Mouse (Mus musculus) heart, embryonic 13.5 days (tissue): ENCODE measurements around the gene Aicda. TPM values are rescaled to one million over a fixed set of nuclear protein-coding genes. Genes with fewer than 3 reads are reported as not detected.
A peak's percentile ranks its signal among the peaks of the same experiment; 100 is the strongest.
"Not testable (repeated sequence)": the region's sequence is repeated elsewhere in the genome, so short reads cannot be mapped to it uniquely, and the experiment has no call there.

ENCODE experiments used
- ATAC-seq: fragments of 200-750 bp; cut with Nextera tagmentation; 2 replicates; pipeline ENCODE4 v1.8.0; 2017; ENCODE audit warnings: moderate TSS enrichment; ENCODE audit not compliant: insufficient number of reproducible peaks, low FRiP score, low TSS enrichment; ENCODE audit errors: extremely low read depth
- H3K27ac ChIP-seq: fragments of 300-500 bp; sonication (generic); replicated peaks from 2 replicates; pipeline ENCODE4 v1.5.1; 2015; ENCODE audit warnings: moderate library complexity, mild to moderate bottlenecking, inconsistent platforms
- H3K27me3 ChIP-seq: fragments of 300-500 bp; sonication (generic); replicated peaks from 2 replicates; pipeline ENCODE4 v1.6.1; 2015; ENCODE audit warnings: mild to moderate bottlenecking, inconsistent platforms
- H3K36me3 ChIP-seq: fragments of 300-500 bp; sonication (generic); 2 replicates; pipeline ENCODE4 v1.6.1; 2015; ENCODE audit warnings: mild to moderate bottlenecking, inconsistent platforms
- H3K4me1 ChIP-seq: fragments of 300-500 bp; sonication (generic); 2 replicates; pipeline ENCODE4 v1.6.1; 2015; ENCODE audit warnings: inconsistent platforms
- H3K4me2 ChIP-seq: fragments of 300-500 bp; sonication (generic); 2 replicates; pipeline ENCODE4 v1.6.1; 2015; ENCODE audit warnings: inconsistent platforms, mild to moderate bottlenecking, moderate library complexity
- H3K4me3 ChIP-seq: fragments of 300-500 bp; sonication (generic); 2 replicates; pipeline ENCODE4 v1.5.1; 2015; ENCODE audit warnings: moderate library complexity, mild to moderate bottlenecking, inconsistent platforms
- H3K9ac ChIP-seq: fragments of 300-500 bp; sonication (generic); 2 replicates; pipeline ENCODE4 v1.6.1; 2015; ENCODE audit warnings: inconsistent platforms, mild to moderate bottlenecking, moderate library complexity
- H3K9me3 ChIP-seq: fragments of 300-500 bp; sonication (generic); 2 replicates; pipeline ENCODE4 v1.6.1; 2016; ENCODE audit warnings: inconsistent platforms
- WGBS: fragments of 180-500 bp; shearing (Covaris S2); methylation state at CpG from one replicate; pipeline ENCODE4 v1.1.7; 2015; ENCODE audit warnings: mixed read lengths; 5-methylcytosine and 5-hydroxymethylcytosine counted together
- polyA plus RNA-seq: library from polyadenylated mRNA; unstranded; fragments of >200 nt; fragmentation: Nextera tagmentation; extraction: Ambion mirVana; gene quantifications from 2 replicates; pipeline ENCODE4 v1.2.1, GENCODE M21; 2015

Gene Aicda
- polyA plus RNA-seq, 1 experiment from 2014 or later, result not detected

- no peaks in the 10 kb centered on the region for H3K27me3 ChIP-seq
Measured at GRCm38 (mm10) chr6:122527596-122527995, 26.0 kb upstream of the Aicda start.

GRCm38 (mm10) chr6:122528136-122528535 is 25.5 kb upstream of the Aicda start:
- Histone ChIP-seq H3K27me3 (no peaks in the 10 kb centered on the region), H3K9me3 (no peaks in the 10 kb centered on the region), H3K9ac (no peak overlapping the region), H3K4me3 (no peak overlapping the region), H3K36me3 (no peaks in the 10 kb centered on the region), H3K4me1 (0 out of 2 replicates have a peak, but pooled peaks cover 4% of the 10 kb centered on the region), H3K4me2 (no peak overlapping the region), H3K27ac (no peak overlapping the region)
- ATAC-seq, result no peak
- 82% methylated on average over 11 of the region's 11 CpGs for WGBS

More at GRCm38 (mm10) chr6:122527596-122527995, 26.0 kb upstream of the Aicda start:
- 20% methylated on average over 12 of the region's 12 CpGs for WGBS
- no peaks in the 10 kb centered on the region for H3K4me1 ChIP-seq
- H3K4me2 ChIP-seq, result peak overlapping the region; percentile 16; the same call in 1 of the 2 replicates
- no peaks in the 10 kb centered on the region for H3K36me3 ChIP-seq
- no peak overlapping the region for H3K27ac ChIP-seq
- no peak for ATAC-seq
- H3K9ac ChIP-seq, result no peak overlapping the region
- H3K9me3 ChIP-seq, result no peaks in the 10 kb centered on the region
- H3K4me3 ChIP-seq, result no peak overlapping the region

- no peak overlapping the region for H3K27ac ChIP-seq
Measured at GRCm38 (mm10) chr6:122531466-122532174, 22.0 kb upstream of the Aicda start.

GRCm38 (mm10) chr6:122532883-122533302 is 20.7 kb upstream of the Aicda start:
- no peaks in the 10 kb centered on the region for H3K9me3 ChIP-seq
- WGBS, result 11% methylated on average over 4 of the region's 4 CpGs
- H3K4me3 ChIP-seq, result peak overlapping the region; percentile 18
- H3K27me3 ChIP-seq, result no peaks in the 10 kb centered on the region
- H3K4me1 ChIP-seq, result 0 out of 2 replicates have a peak, but pooled peaks cover 4% of the 10 kb centered on the region
- H3K27ac ChIP-seq, result no peak overlapping the region
- no peak; the same call in 1 of the 2 replicates for ATAC-seq
- peak overlapping the region; percentile 21; the same call in 1 of the 2 replicates for H3K9ac ChIP-seq
- peak overlapping the region; percentile 58 for H3K4me2 ChIP-seq
- H3K36me3 ChIP-seq, result no peaks in the 10 kb centered on the region

More at GRCm38 (mm10) chr6:122531466-122532174, 22.0 kb upstream of the Aicda start:
- 65% methylated on average over 8 of the region's 8 CpGs for WGBS
- Histone ChIP-seq H3K9ac (no peak overlapping the region), H3K36me3 (no peaks in the 10 kb centered on the region), H3K4me3 (no peak overlapping the region), H3K4me2 (no peak overlapping the region), H3K4me1 (0 out of 2 replicates have a peak, but pooled peaks cover 4% of the 10 kb centered on the region), H3K27me3 (no peaks in the 10 kb centered on the region), H3K9me3 (no peaks in the 10 kb centered on the region)
- no peak for ATAC-seq

GRCm38 (mm10) chr6:122534032-122534431 is 19.6 kb upstream of the Aicda start:
- H3K4me2 ChIP-seq, result no peak overlapping the region
- H3K4me3 ChIP-seq, result no peak overlapping the region
- no peaks in the 10 kb centered on the region for H3K36me3 ChIP-seq
- 58% methylated on average over 3 of the region's 3 CpGs for WGBS
- ATAC-seq, result no peak
- no peaks in the 10 kb centered on the region for H3K27me3 ChIP-seq
- H3K27ac ChIP-seq, result no peak overlapping the region
- H3K4me1 ChIP-seq, result 0 out of 2 replicates have a peak, but pooled peaks cover 4% of the 10 kb centered on the region
- no peak overlapping the region for H3K9ac ChIP-seq
- H3K9me3 ChIP-seq, result no peaks in the 10 kb centered on the region

GRCm38 (mm10) chr6:122539564-122539963 is 14.0 kb upstream of the Aicda start:
- H3K9ac ChIP-seq, result no peak overlapping the region
- ATAC-seq, result no peak
- H3K36me3 ChIP-seq, result no peaks in the 10 kb centered on the region
- H3K4me3 ChIP-seq, result no peak overlapping the region
- no peaks in the 10 kb centered on the region for H3K27me3 ChIP-seq
- no peaks in the 10 kb centered on the region for H3K9me3 ChIP-seq
- no peak overlapping the region for H3K27ac ChIP-seq
- 87% methylated on average over 9 of the region's 9 CpGs for WGBS
- no peaks in the 10 kb centered on the region for H3K4me1 ChIP-seq
- H3K4me2 ChIP-seq, result no peak overlapping the region

- not testable (repeated sequence) for ATAC-seq, H3K9me3 ChIP-seq, H3K4me1 ChIP-seq, H3K36me3 ChIP-seq, H3K4me3 ChIP-seq, H3K27ac ChIP-seq, H3K27me3 ChIP-seq, H3K4me2 ChIP-seq, H3K9ac ChIP-seq
- 66% methylated on average over 5 of the region's 5 CpGs for WGBS
Measured at GRCm38 (mm10) chr6:122542459-122542858, 11.1 kb upstream of the Aicda start.

GRCm38 (mm10) chr6:122543574-122543973 is 10.0 kb upstream of the Aicda start:
- ATAC-seq, result no peak
- no peak overlapping the region for H3K4me2 ChIP-seq
- no peaks in the 10 kb centered on the region for H3K9me3 ChIP-seq
- H3K27ac ChIP-seq, result no peak overlapping the region
- peaks cover 8% of the 10 kb centered on the region; the same call in 1 of the 2 replicates for H3K4me1 ChIP-seq
- H3K36me3 ChIP-seq, result no peaks in the 10 kb centered on the region
- no peaks in the 10 kb centered on the region for H3K27me3 ChIP-seq
- WGBS, result 54% methylated on average over 5 of the region's 5 CpGs
- H3K4me3 ChIP-seq, result no peak overlapping the region
- no peak overlapping the region for H3K9ac ChIP-seq

GRCm38 (mm10) chr6:122544672-122545071 is 8.9 kb upstream of the Aicda start:
- no peaks in the 10 kb centered on the region for H3K9me3 ChIP-seq
- no peak overlapping the region for H3K4me3 ChIP-seq
- no peaks in the 10 kb centered on the region for H3K27me3 ChIP-seq
- peaks cover 8% of the 10 kb centered on the region; the same call in 1 of the 2 replicates for H3K4me1 ChIP-seq
- H3K27ac ChIP-seq, result no peak overlapping the region
- 76% methylated on average over 1 of the region's 1 CpGs for WGBS
- H3K4me2 ChIP-seq, result no peak overlapping the region
- no peak for ATAC-seq
- no peak overlapping the region for H3K9ac ChIP-seq
- H3K36me3 ChIP-seq, result no peaks in the 10 kb centered on the region

GRCm38 (mm10) chr6:122545289-122545882 is 8.2 kb upstream of the Aicda start:
- no peak for ATAC-seq
- 51% methylated on average over 9 of the region's 9 CpGs for WGBS
- no peaks in the 10 kb centered on the region for H3K9me3 ChIP-seq
- no peak overlapping the region for H3K4me3 ChIP-seq
- H3K4me2 ChIP-seq, result no peak overlapping the region
- no peak overlapping the region for H3K9ac ChIP-seq
- H3K27me3 ChIP-seq, result no peaks in the 10 kb centered on the region
- H3K36me3 ChIP-seq, result no peaks in the 10 kb centered on the region
- H3K27ac ChIP-seq, result no peak overlapping the region
- peaks cover 8% of the 10 kb centered on the region; the same call in 1 of the 2 replicates for H3K4me1 ChIP-seq

- Histone ChIP-seq H3K9ac (no peak overlapping the region), H3K27ac (no peak overlapping the region), H3K27me3 (no peaks in the 10 kb centered on the region), H3K4me2 (no peak overlapping the region), H3K4me3 (no peak overlapping the region), H3K9me3 (no peaks in the 10 kb centered on the region), H3K36me3 (no peaks in the 10 kb centered on the region), H3K4me1 (peaks cover 8% of the 10 kb centered on the region; the same call in 1 of the 2 replicates)
- ATAC-seq, result no peak
- 81% methylated on average over 10 of the region's 10 CpGs for WGBS
Measured at GRCm38 (mm10) chr6:122545948-122546347, 7.7 kb upstream of the Aicda start.
